Comparison of ENCODE assay signal across 8 mouse cellular contexts in genomic region chr6:129333674-129334078, GRCm38 (mm10). TPM values are rescaled to one million over a fixed set of nuclear protein-coding genes. Genes with fewer than 3 reads are reported as not detected.
A peak's percentile ranks its signal among the peaks of the same experiment; 100 is the strongest.
DNase-seq lines count a peak whose midpoint lies in the region; ATAC-seq lines count a peak whose summit lies in the region.

No protein-coding gene starts in this region.

- no peaks in the 10 kb centered on the region for H3K27me3 ChIP-seq in intestine, embryonic 16.5 days (replicated peaks; ENCODE audit: control insufficient read depth, insufficient read depth, low read length)

- no peak overlapping the region for H3K27ac ChIP-seq in intestine, embryonic 16.5 days (ENCODE audit: low read length)

- no peaks in the 10 kb centered on the region for H3K4me1 ChIP-seq in intestine, embryonic 16.5 days (ENCODE audit: control insufficient read depth, insufficient read depth, low read length)

- H3K36me3 ChIP-seq in intestine, embryonic 16.5 days (ENCODE audit: control insufficient read depth, insufficient read depth, low read length), result no peaks in the 10 kb centered on the region

- no peak overlapping the region for H3K4me2 ChIP-seq in intestine, embryonic 16.5 days (ENCODE audit: low read depth, low read length)

- intact Hi-C loops in gastrocnemius, postnatal 14 days (cut with DNase I; ENCODE audit: low total_unique reads), result no loop called here
- intact Hi-C loops in left cerebral cortex, postnatal 10 days (cut with DNase I), result loop anchor here (5.0 kb wide), 1 partner anchor 34 kb away; no protein-coding TSS in a partner anchor

- no peak overlapping the region for H3K4me3 ChIP-seq in intestine, embryonic 16.5 days (ENCODE audit: low read length)

- peak; percentile 88 for ATAC-seq in intestine, embryonic 16.5 days
- ATAC-seq in megakaryocyte-erythroid progenitor cell, adult 5-6 weeks (replicated peaks; ENCODE audit: low FRiP score, low TSS enrichment, poor library complexity, severe bottlenecking), result peak; percentile 99
- ATAC-seq in erythroid progenitor cell, adult 5-6 weeks (replicated peaks; ENCODE audit: low FRiP score, poor library complexity, severe bottlenecking), result no peak

- peak; percentile 78 for DNase-seq in T-cell, adult 2 months (ENCODE audit: low spot score)
- peak; percentile 3 for DNase-seq in cerebellum, adult 9-10 months
- DNase-seq in gastrocnemius, postnatal 14 days, result peak; percentile 17
- DNase-seq in left cerebral cortex, postnatal 10 days (ENCODE audit: extremely low spot score in 1 of 2, low spot score in 2 of 2), result peak; percentile 36 to 57
- peak; percentile 42 for DNase-seq in right cerebral cortex, postnatal 25 days

- no peak overlapping the region for H3K9ac ChIP-seq in intestine, embryonic 16.5 days (ENCODE audit: low read depth, low read length)

- WGBS in intestine, embryonic 16.5 days, result 35% methylated on average over 11 of the region's 11 CpGs

- no peaks in the 10 kb centered on the region for H3K9me3 ChIP-seq in intestine, embryonic 16.5 days (ENCODE audit: control insufficient read depth, low read length)

RNA-seq across cellular contexts. Expression of gene 4922502D21Rik, which starts 2.1 kb away (rescaled TPM):
- not detected for total RNA-seq in gastrocnemius, postnatal 14 days (2021)
- polyA plus RNA-seq in intestine, embryonic 16.5 days (2015; fragmentation: Nextera tagmentation; extraction: Ambion mirVana), result not detected in 2 replicates
- total RNA-seq in left cerebral cortex, postnatal 10 days (2021), result not detected
- total RNA-seq in megakaryocyte-erythroid progenitor cell, adult 5-6 weeks (2014; fragmentation: Nextera tagmentation), result not detected in 2 replicates
- not detected in 2 replicates for total RNA-seq in megakaryocyte-erythroid progenitor cell, adult 5-6 weeks (2017)
- total RNA-seq in erythroid progenitor cell, adult 5-6 weeks (2015; ENCODE audit: low replicate concordance), result not detected in 2 replicates
- total RNA-seq in erythroid progenitor cell, adult 5-6 weeks (2017; ENCODE audit: low replicate concordance), result not detected in 2 replicates

RNA-seq across cellular contexts. Expression of gene Clec12a, which starts 8.8 kb away (rescaled TPM):
- total RNA-seq in gastrocnemius, postnatal 14 days (2021), result under 1 TPM in 1 of 2 experiments, not detected in 1; 0.10 TPM
- 0.77 and 0.88 TPM in 2 replicates for polyA plus RNA-seq in intestine, embryonic 16.5 days (2015; fragmentation: Nextera tagmentation; extraction: Ambion mirVana)
- under 1 TPM in 1 of 2 experiments, not detected in 1; 0.28 TPM for total RNA-seq in left cerebral cortex, postnatal 10 days (2021)
- total RNA-seq in megakaryocyte-erythroid progenitor cell, adult 5-6 weeks (2014; fragmentation: Nextera tagmentation), result 0.37 and 4.4 TPM in 2 replicates
- 3.4 and 6.6 TPM in 2 replicates for total RNA-seq in megakaryocyte-erythroid progenitor cell, adult 5-6 weeks (2017)
- 97.3 and 115 TPM in 2 replicates for total RNA-seq in erythroid progenitor cell, adult 5-6 weeks (2015; ENCODE audit: low replicate concordance)
- total RNA-seq in erythroid progenitor cell, adult 5-6 weeks (2017; ENCODE audit: low replicate concordance), result 48.9 and 86.8 TPM in 2 replicates

RNA-seq across cellular contexts. Expression of gene Clec12b, which starts 52.0 kb away (rescaled TPM):
- total RNA-seq in gastrocnemius, postnatal 14 days (2021), result not detected
- polyA plus RNA-seq in intestine, embryonic 16.5 days (2015; fragmentation: Nextera tagmentation; extraction: Ambion mirVana), result 0.10 and 0.23 TPM in 2 replicates
- not detected for total RNA-seq in left cerebral cortex, postnatal 10 days (2021)
- total RNA-seq in megakaryocyte-erythroid progenitor cell, adult 5-6 weeks (2014; fragmentation: Nextera tagmentation), result not detected in 2 replicates
- total RNA-seq in megakaryocyte-erythroid progenitor cell, adult 5-6 weeks (2017), result not detected in 2 replicates
- not detected in 2 replicates for total RNA-seq in erythroid progenitor cell, adult 5-6 weeks (2015; ENCODE audit: low replicate concordance)
- not detected in 2 replicates for total RNA-seq in erythroid progenitor cell, adult 5-6 weeks (2017; ENCODE audit: low replicate concordance)

RNA-seq across cellular contexts. Expression of gene Cd69, which starts 58.4 kb away (rescaled TPM):
- not detected for total RNA-seq in gastrocnemius, postnatal 14 days (2021)
- polyA plus RNA-seq in intestine, embryonic 16.5 days (2015; fragmentation: Nextera tagmentation; extraction: Ambion mirVana), result 0.24 and 0.37 TPM in 2 replicates
- total RNA-seq in left cerebral cortex, postnatal 10 days (2021), result not detected
- 7.0 and 12.2 TPM in 2 replicates for total RNA-seq in megakaryocyte-erythroid progenitor cell, adult 5-6 weeks (2014; fragmentation: Nextera tagmentation)
- 57.7 and 71.1 TPM in 2 replicates for total RNA-seq in megakaryocyte-erythroid progenitor cell, adult 5-6 weeks (2017)
- total RNA-seq in erythroid progenitor cell, adult 5-6 weeks (2015; ENCODE audit: low replicate concordance), result 24.3 and 26.3 TPM in 2 replicates
- 10.1 and 13.2 TPM in 2 replicates for total RNA-seq in erythroid progenitor cell, adult 5-6 weeks (2017; ENCODE audit: low replicate concordance)

Comparison
In these comparisons a context has a peak if more than half of its experiments do, and no peak if none do; other contexts are left out.
1. DNase-seq: peak in every context shown above with its lines; median percentile 78 in T-cell, adult 2 months; 46 in left cerebral cortex, postnatal 10 days; 42 in right cerebral cortex, postnatal 25 days; 17 in gastrocnemius, postnatal 14 days; 3 in cerebellum, adult 9-10 months.
2. RNA of gene Clec12a, which starts 8.8 kb away (total RNA-seq): 48.9 to 115 TPM in erythroid progenitor cell, adult 5-6 weeks; 0.37 to 6.6 TPM in megakaryocyte-erythroid progenitor cell, adult 5-6 weeks, 0.28 TPM in left cerebral cortex, postnatal 10 days and 0.10 TPM in gastrocnemius, postnatal 14 days; every median in the first group is over 4 times any median in the second.